ENCODE assay signal across 7 mouse cellular contexts in genomic region chr15:102028040-102028439, GRCm38 (mm10). TPM values are rescaled to one million over a fixed set of nuclear protein-coding genes. Genes with fewer than 3 reads are reported as not detected.
A peak's percentile ranks its signal among the peaks of the same experiment; 100 is the strongest.
DNase-seq lines count a peak whose midpoint lies in the region; ATAC-seq and TF ChIP-seq lines count a peak whose summit lies in the region.

Gene Krt18 (plus strand): TSS chr15:102028180.

- POLR2A ChIA-PET in Patski (lab: Charles Lee), result no interaction called here

- WGBS in hindbrain, embryonic 15.5 days, result 2% methylated on average over 28 of the region's 28 CpGs
- WGBS in liver, embryonic 14.5 days (ENCODE audit: insufficient replicate concordance), result 1% methylated on average over 28 of the region's 28 CpGs

- in situ Hi-C loops in Patski (cut with MboI; ENCODE audit: low pct_unique_long_range_greater_than_20kb), result no loop called here

- H3K4me1 ChIP-seq in hindbrain, embryonic 15.5 days (replicated peaks), result peaks cover 21% of the 10 kb centered on the region
- H3K4me1 ChIP-seq in liver, embryonic 14.5 days (replicated peaks; ENCODE audit: control insufficient read depth in 2 of 2, insufficient read depth in 2 of 2, low read length in 1 of 2), result peaks cover 0 to 11% of the 10 kb centered on the region in 2 experiments; a peak in 2 of 4 replicates

- no peak for DNase-seq in Patski (ENCODE audit: low read depth, low spot score)
- peak; percentile 47 for DNase-seq in embryo, embryonic 10.5 days (ENCODE audit: low spot score)
- DNase-seq in liver, embryonic 14.5 days (ENCODE audit: low read depth in 3 of 3, low spot score in 3 of 3), result no peak
- peak; percentile 34 for DNase-seq in retina, embryonic 14.5 days (ENCODE audit: low spot score)
- no peak for DNase-seq in layer of hippocampus, postnatal 36 days

- no peaks in the 10 kb centered on the region for H3K36me3 ChIP-seq in hindbrain, embryonic 15.5 days
- H3K36me3 ChIP-seq in liver, embryonic 14.5 days (replicated peaks; ENCODE audit: control insufficient read depth, insufficient read depth, low read depth), result no peaks in the 10 kb centered on the region

- ATAC-seq in Patski, result no peak
- no peak for ATAC-seq in hindbrain, embryonic 15.5 days (ENCODE audit: low FRiP score, low read depth)
- peak; percentile 38 for ATAC-seq in liver, embryonic 14.5 days (ENCODE audit: insufficient read depth)
- no peak for ATAC-seq in erythroid progenitor cell, adult 5-6 weeks (replicated peaks; ENCODE audit: low FRiP score, poor library complexity, severe bottlenecking)

- CTCF ChIA-PET in Patski (lab: Charles Lee), result no interaction called here

- peak within 1 kb of the TSS; percentile 39 for H3K4me2 ChIP-seq in hindbrain, embryonic 15.5 days
- H3K4me2 ChIP-seq in liver, embryonic 14.5 days (ENCODE audit: low read depth), result peak within 1 kb of the TSS; percentile 38

- no peaks in the 10 kb centered on the region for H3K9me3 ChIP-seq in hindbrain, embryonic 15.5 days
- H3K9me3 ChIP-seq in liver, embryonic 14.5 days (ENCODE audit: control insufficient read depth, low read length), result no peaks in the 10 kb centered on the region

- no peak within 1 kb of the TSS for H3K9ac ChIP-seq in hindbrain, embryonic 15.5 days
- peak within 1 kb of the TSS; percentile 14 for H3K9ac ChIP-seq in liver, embryonic 14.5 days (replicated peaks)

- H3K4me3 ChIP-seq in hindbrain, embryonic 15.5 days, result peak within 1 kb of the TSS; percentile 24
- peak within 1 kb of the TSS; percentile 45 to 48 for H3K4me3 ChIP-seq in liver, embryonic 14.5 days (ENCODE audit: insufficient read depth in 1 of 2, low read depth in 2 of 2, low read length in 2 of 2)

- no peak for TF ChIP-seq CTCF in Patski (IDR thresholded peaks at IDR 0.05)
- TF ChIP-seq CTCF in liver, embryonic 14.5 days (IDR thresholded peaks at IDR 0.05; ENCODE audit: low read depth), result no peak

- H3K27me3 ChIP-seq in Patski, result no peaks in the 10 kb centered on the region
- peaks cover 47% of the 10 kb centered on the region for H3K27me3 ChIP-seq in hindbrain, embryonic 15.5 days
- H3K27me3 ChIP-seq in liver, embryonic 14.5 days (ENCODE audit: control insufficient read depth, insufficient read depth, low read length), result peaks cover 17% of the 10 kb centered on the region

- no peak within 1 kb of the TSS for H3K27ac ChIP-seq in hindbrain, embryonic 15.5 days (replicated peaks)
- H3K27ac ChIP-seq in liver, embryonic 14.5 days, result no peak within 1 kb of the TSS

- TF ChIP-seq EP300 in liver, embryonic 14.5 days (IDR thresholded peaks at IDR 0.05; ENCODE audit: low read depth), result no peak

RNA-seq across cellular contexts. Expression of gene Krt18, which starts in this region (rescaled TPM):
- 24.8 TPM for polyA plus RNA-seq in Patski (2021)
- 6.9 and 10.4 TPM in 2 replicates for polyA plus RNA-seq in hindbrain, embryonic 15.5 days (2015; fragmentation: Nextera tagmentation; extraction: Ambion mirVana)
- polyA plus RNA-seq in liver, embryonic 14.5 days (2012; rRNA removed), result 25.8 and 31.5 TPM in 2 replicates
- 86.9 and 87.6 TPM in 2 replicates for polyA plus RNA-seq in liver, embryonic 14.5 days (2014; fragmentation: Nextera tagmentation; extraction: Ambion mirVana)
- total RNA-seq in erythroid progenitor cell, adult 5-6 weeks (2015; ENCODE audit: low replicate concordance), result 1.7 TPM in 1 of 2 replicates, not detected in the other
- 0.26 TPM in 1 of 2 replicates, not detected in the other for total RNA-seq in erythroid progenitor cell, adult 5-6 weeks (2017; ENCODE audit: low replicate concordance)
- under 1 TPM in 1 of 2 experiments, not detected in 1; 0.71 TPM for total RNA-seq in layer of hippocampus, postnatal 36 days (2021)

Comparison
In these comparisons a context has a peak if more than half of its experiments do, and no peak if none do; other contexts are left out.
1. DNase-seq: peak in embryo, embryonic 10.5 days (single experiment) and retina, embryonic 14.5 days (single experiment); none in Patski (single experiment), liver, embryonic 14.5 days (0 of 3) and layer of hippocampus, postnatal 36 days (0 of 2).